Mouse (Mus musculus) myocyte (in vitro differentiated cells): ENCODE data around the gene Erich3.

Source experiments
- POLR2A ChIP-seq: IDR thresholded peaks from one replicate; pipeline ENCODE4 v1.6.1; 2011; ENCODE audit warnings: low read depth, mild to moderate bottlenecking, control low read depth, moderate library complexity; ENCODE audit not compliant: insufficient read length
- POLR2AphosphoS2 ChIP-seq: IDR thresholded peaks from one replicate; pipeline ENCODE4 v1.6.1; 2011; ENCODE audit warnings: low read depth, control low read depth; ENCODE audit not compliant: insufficient read length
- USF1 ChIP-seq: IDR thresholded peaks from one replicate; pipeline ENCODE4 v1.6.1; 2011; ENCODE audit warnings: low read depth, mild to moderate bottlenecking, control low read depth, moderate library complexity

DNA sequence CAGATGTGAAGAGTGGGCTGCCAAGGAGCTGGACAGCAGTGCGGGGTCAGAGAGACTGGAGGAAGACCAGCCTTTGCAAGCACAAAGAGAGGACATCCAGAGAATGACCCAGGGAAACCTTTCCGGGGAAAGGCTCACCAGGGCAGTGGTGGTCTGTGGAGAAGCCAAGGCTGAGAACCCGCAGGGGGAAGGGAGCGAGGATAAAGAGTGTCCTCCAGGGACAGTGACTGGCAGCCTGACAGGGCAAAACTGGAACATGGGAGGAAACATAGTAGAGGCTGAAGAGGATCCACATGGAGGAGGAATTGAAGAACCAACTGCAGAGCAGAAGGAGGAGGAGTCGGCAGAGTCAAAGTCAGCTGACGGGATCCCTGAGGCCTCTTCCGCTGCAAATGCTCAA, 100.5 kb downstream of the Erich3 start:
- no peak for TF ChIP-seq POLR2A
- no peak for TF ChIP-seq USF1
- no peak for TF ChIP-seq POLR2AphosphoS2
